Mouse (Mus musculus) bone marrow macrophage, adult 2 months (primary cell): ENCODE data around the gene Cmtm1. TPM values are rescaled to one million over a fixed set of nuclear protein-coding genes. Genes with fewer than 3 reads are reported as not detected.
"Not testable (repeated sequence)": the region's sequence is repeated elsewhere in the genome, so short reads cannot be mapped to it uniquely, and the experiment has no call there.

Experiments used
- H3K27ac ChIP-seq: 2 replicates; pipeline ENCODE4 v1.5.1; 2012; ENCODE audit warnings: low read depth, low read length; ENCODE audit not compliant: insufficient read depth
- H3K4me1 ChIP-seq: 2 replicates; pipeline ENCODE4 v1.6.1; 2012; ENCODE audit warnings: low read length; ENCODE audit not compliant: control insufficient read depth, insufficient read depth
- H3K4me3 ChIP-seq: 2 replicates; pipeline ENCODE4 v1.5.1; 2012; ENCODE audit warnings: mild to moderate bottlenecking, low read length, moderate library complexity; ENCODE audit not compliant: insufficient read depth
- CTCF ChIP-seq: IDR thresholded peaks from 2 replicates; pipeline ENCODE4 v1.5.1; 2012; ENCODE audit warnings: low read depth, mild to moderate bottlenecking, low read length, moderate library complexity
- POLR2A ChIP-seq: IDR thresholded peaks from 2 replicates; pipeline ENCODE4 v1.6.1; 2012; ENCODE audit warnings: mild to moderate bottlenecking, low read depth, low read length, borderline replicate concordance
- polyA plus RNA-seq: library from polyadenylated mRNA; stranded (reverse); fragments of >200 nt; gene quantifications from 2 replicates; pipeline ENCODE4 v1.2.4, GENCODE M21; 2012; ENCODE audit not compliant: missing spikeins, insufficient read depth, insufficient read length

The Cmtm1 gene
- not detected in 2 replicates for polyA plus RNA-seq

DNA sequence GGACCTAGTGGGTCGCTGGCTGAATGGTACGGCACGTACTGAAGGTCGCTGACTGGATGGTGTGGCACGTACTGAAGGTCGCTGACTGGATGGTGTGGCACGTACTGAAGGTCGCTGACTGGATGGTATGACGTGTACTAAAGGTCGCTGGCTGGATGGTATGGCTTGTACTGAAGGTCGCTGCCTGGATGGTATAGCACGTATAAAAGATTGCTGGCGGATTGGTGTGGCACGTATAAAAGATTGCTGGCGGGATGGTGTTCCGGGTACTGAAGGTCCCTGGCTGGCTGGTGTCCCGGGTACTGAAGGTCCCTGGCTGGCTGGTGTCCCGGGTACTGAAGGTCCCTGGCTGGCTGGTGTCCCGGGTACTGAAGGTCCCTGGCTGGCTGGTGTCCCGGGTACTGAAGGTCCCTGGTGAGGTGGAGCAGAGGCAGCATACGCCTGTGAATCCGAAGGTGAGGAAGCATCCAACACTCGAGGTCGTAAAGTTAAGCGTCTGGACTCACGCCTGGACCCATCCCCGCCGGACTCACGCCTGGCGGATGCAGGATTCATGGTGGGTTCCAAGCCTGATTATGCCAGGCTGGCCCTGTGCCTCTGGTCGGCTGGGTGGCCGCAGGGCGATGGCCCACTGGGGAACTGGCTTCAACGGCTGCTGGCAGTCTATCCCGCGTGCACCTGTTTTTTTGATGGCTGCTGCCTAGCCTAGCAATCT is at the start of gene Cmtm1, which contains the start of gene Gm45711:
Gene Cmtm1, minus strand, starts transcription at position 705 of the 715 bp plus-strand sequence.
Gene Gm45711, minus strand, starts transcription at position 641 of the 715 bp plus-strand sequence.
- H3K4me1 ChIP-seq, H3K27ac ChIP-seq, H3K4me3 ChIP-seq: not testable (repeated sequence)

DNA sequence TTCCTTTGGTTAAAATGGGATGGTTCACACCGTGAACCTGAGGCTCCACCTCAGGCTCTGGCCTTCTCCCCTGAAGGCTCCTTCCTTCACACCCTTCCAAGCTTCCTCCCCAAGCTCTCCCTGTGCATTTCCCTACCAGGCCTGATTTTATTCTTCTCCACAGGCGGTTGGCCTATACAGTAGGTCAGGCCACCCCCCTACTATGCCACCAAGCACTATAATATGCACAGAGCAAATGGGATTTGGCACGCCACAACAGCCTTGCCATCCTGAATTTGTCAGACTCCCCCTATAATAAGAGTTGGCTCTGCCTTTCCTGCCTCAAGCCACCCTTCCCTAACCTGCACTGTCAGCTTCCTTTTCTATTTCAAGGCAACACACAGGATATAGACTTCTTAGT is 48.7 kb upstream of the Cmtm1 start:
- Histone ChIP-seq H3K4me3 (no peak overlapping the region), H3K27ac (no peak overlapping the region), H3K4me1 (peaks cover 22% of the 10 kb centered on the region)
- TF ChIP-seq CTCF (no peak), POLR2A (no peak)

DNA sequence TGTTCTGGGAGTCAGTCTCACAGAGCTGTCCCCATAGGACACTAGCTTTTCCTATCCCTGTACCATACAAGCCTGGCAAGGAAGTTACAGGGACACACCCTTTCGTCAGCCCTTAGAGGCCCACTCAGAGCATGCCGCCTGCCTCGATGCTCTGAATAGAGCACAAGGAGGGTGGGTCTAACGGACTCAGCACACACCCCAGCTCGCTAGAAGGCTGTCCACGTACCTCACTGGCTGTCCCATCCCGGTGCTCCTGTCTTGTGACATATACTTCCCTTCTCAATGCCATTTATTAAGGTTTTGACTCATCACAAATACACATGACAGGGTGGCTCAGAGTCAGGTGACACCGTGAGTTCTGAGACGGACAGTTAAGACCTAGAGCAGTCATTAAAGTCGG is 44.6 kb upstream of the Cmtm1 start:
- no peak overlapping the region for H3K4me3 ChIP-seq
- no peak for TF ChIP-seq POLR2A
- TF ChIP-seq CTCF = no peak
- peaks cover 37% of the 10 kb centered on the region for H3K4me1 ChIP-seq
- peak overlapping the region; percentile 43 for H3K27ac ChIP-seq

DNA sequence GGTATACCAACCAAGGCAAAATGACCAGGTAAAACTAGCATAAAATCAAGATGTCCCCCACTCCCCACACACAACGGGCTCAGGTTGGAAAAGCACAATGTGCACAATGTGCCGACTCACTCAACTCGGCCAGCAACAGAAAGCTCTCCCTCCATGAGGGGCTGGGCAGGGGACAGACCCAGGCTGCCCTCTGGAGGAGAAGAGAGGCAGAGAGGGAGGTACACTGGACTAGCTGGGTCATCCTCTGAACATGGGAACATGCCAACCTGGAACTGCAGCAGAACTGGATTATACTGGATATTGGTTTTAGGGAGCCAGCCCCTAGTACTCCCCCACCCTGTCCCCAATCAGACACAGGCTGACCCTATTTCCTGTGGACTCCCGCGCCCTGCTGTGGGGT is 43.2 kb upstream of the Cmtm1 start:
- peaks cover 35% of the 10 kb centered on the region for H3K4me1 ChIP-seq
- TF ChIP-seq CTCF (no peak), POLR2A (no peak)
- no peak overlapping the region for H3K4me3 ChIP-seq
- H3K27ac ChIP-seq = no peak overlapping the region

DNA sequence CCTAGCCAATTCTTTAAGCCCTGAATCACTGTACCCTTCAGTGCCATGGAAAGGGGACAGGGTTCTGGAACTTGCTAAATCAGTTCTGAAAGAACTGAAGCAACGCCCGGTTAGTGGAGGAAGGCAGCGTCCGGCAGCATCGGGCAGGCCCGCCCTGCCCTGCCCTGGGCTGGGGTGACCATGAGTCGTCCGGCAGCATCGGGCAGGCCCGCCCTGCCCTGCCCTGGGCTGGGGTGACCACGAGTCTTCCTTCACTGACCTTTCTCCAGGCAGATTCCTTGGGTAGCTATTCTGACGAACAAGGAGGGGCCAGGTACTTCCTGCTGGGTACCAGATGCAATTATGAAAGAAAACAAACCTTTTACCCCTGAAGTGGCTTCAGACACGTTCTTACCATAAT is 40.1 kb upstream of the Cmtm1 start:
- H3K4me3 ChIP-seq = no peak overlapping the region
- peaks cover 28% of the 10 kb centered on the region for H3K4me1 ChIP-seq
- H3K27ac ChIP-seq = no peak overlapping the region
- TF ChIP-seq POLR2A (no peak), CTCF (no peak)

DNA sequence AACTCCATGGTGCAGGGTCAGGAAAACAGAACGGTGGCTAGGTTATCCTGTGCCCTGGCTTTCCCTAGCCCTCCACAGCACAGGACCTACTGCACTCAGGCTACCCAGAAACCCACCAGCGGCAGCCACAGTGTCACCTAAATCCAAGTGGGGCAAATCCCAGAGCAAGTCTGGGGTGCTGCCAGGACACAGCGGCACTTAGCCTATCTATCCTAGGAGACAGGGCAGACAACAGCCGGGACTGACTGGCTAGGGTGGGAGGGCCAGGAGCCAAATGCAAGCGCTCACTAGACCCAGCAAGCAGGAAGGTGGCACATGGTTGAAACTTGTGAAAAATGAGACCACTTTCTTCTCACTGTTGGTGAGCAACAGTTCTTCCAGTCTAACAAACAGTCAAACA is 39.0 kb upstream of the Cmtm1 start:
- Histone ChIP-seq H3K4me1 (peaks cover 26% of the 10 kb centered on the region), H3K4me3 (no peak overlapping the region), H3K27ac (no peak overlapping the region)
- TF ChIP-seq POLR2A (no peak), CTCF (no peak)

DNA sequence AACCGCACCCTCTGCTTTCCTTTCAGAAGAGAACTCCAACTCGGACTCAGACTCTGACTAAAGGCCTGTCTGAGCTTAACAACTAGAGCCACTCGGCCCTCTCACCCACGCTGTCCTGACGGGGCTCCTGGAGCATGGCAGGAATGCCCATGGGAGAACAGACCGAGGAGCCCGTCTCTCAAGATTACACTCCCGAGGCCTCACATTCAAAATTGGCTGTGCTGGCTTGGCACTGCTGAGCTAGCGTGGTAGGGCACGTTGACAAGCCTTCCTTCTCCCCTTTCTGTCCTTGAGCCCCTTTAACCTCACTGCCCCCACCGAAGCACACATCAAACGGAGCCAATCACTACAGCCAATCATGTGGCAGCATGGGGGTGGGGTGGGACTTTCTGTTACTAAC is 36.8 kb upstream of the Cmtm1 start:
- Histone ChIP-seq H3K4me3 (no peak overlapping the region), H3K4me1 (peaks cover 33% of the 10 kb centered on the region), H3K27ac (no peak overlapping the region)
- TF ChIP-seq CTCF = no peak
- no peak for TF ChIP-seq POLR2A

DNA sequence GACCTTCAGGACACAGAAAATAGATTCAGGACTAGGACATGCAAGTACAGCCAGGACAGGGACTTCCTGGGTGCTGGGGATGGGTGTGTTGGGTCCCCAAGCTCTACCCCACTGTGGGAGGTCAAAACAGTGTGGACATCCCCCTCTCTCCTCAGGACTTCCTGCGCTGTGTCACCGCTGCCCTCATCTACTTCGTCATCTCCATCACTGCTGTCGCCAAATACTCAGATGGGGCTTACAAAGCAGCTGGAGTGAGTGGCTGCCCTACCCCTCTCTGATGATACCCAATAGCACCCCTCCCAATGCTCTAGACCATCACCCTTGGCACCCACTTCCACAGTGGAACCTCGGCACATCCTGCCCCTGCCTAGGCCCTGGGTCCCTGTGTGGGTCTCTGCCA is 34.7 kb upstream of the Cmtm1 start:
- peaks cover 31% of the 10 kb centered on the region for H3K4me1 ChIP-seq
- no peak for TF ChIP-seq CTCF
- TF ChIP-seq POLR2A = no peak
- H3K27ac ChIP-seq = no peak overlapping the region
- H3K4me3 ChIP-seq = no peak overlapping the region

DNA sequence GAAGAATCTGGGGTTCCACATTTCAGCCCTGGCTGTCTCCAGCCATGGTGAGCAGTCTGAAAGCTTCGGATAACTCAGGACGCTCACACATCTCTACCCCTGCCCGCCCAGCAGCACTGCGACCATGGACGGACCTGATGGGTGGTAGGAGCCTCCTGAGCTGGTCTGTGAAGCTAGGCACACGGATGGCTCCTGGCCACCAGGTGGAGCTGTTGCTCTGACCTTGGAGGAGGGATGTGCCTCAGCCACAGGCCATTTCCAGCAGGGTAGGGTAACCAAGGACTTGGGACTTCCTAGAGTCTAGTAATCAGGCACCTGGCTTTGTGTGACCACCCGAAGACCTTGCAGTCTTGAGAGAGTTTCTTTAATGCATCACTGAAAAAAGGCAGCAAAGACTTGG is 34.0 kb upstream of the Cmtm1 start:
- 0 out of 2 replicates have a peak overlapping the region, but pooled peaks have one; percentile 5 for H3K4me3 ChIP-seq
- peaks cover 32% of the 10 kb centered on the region for H3K4me1 ChIP-seq
- H3K27ac ChIP-seq = peak overlapping the region; percentile 28; the same call in 1 of the 2 replicates
- TF ChIP-seq POLR2A = no peak
- TF ChIP-seq CTCF = peak; percentile 86

DNA sequence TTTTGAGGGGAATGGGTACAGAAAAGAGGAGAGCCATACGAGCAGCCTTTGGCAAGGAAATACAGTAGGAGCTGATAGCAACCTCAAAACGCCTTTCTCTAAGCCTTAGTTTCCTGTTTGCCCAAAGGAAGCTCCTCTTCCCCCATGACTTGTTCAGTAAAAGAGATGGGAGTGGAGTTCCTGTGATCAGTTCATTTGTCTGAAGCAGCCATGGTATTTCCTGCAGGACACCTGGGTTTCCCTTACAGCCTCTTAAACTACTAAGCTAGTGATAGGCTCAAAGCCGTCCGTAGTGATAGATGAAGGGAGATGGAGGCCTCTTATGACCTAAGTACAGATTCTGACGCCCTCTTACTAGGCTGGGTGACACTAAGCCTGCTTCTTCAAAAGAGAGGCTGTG is 32.5 kb upstream of the Cmtm1 start:
- Histone ChIP-seq H3K27ac (peak overlapping the region; percentile 74), H3K4me1 (peaks cover 41% of the 10 kb centered on the region), H3K4me3 (peak overlapping the region; percentile 18; the same call in 1 of the 2 replicates)
- TF ChIP-seq POLR2A (no peak), CTCF (no peak)
